Mouse (Mus musculus): ENCODE data around the gene Cdhr1. TPM values are rescaled to one million over a fixed set of nuclear protein-coding genes. Genes with fewer than 3 reads are reported as not detected.

Gene Cdhr1
- polyA plus RNA-seq (2014; fragmentation: Illumina TruSeq; extraction: RNeasy Lipid Tissue Mini Kit (QIAGEN cat#74804); ENCODE audit: low read depth, low replicate concordance): 0.11 TPM

GRCm38 (mm10) chr14:37097956-37098530 lies at the start of gene Cdhr1:
Cdhr1 (minus strand) TSS chr14:37098347.

GRCm38 (mm10) chr14:37135127-37135593 lies 37.0 kb upstream of the Cdhr1 start, which contains the start of gene Ghitm:
Ghitm (minus strand) TSS chr14:37135272.

GRCm38 (mm10) chr14:37113922-37114321 lies 15.8 kb upstream of the Cdhr1 start, which contains the start of gene 2610528A11Rik:
2610528A11Rik (minus strand) TSS chr14:37114022.

GRCm38 (mm10) chr14:37067629-37068028 lies 30.5 kb downstream of the Cdhr1 start, which contains the start of gene Lrit2:
Lrit2 (plus strand) TSS chr14:37067929.

DNA sequence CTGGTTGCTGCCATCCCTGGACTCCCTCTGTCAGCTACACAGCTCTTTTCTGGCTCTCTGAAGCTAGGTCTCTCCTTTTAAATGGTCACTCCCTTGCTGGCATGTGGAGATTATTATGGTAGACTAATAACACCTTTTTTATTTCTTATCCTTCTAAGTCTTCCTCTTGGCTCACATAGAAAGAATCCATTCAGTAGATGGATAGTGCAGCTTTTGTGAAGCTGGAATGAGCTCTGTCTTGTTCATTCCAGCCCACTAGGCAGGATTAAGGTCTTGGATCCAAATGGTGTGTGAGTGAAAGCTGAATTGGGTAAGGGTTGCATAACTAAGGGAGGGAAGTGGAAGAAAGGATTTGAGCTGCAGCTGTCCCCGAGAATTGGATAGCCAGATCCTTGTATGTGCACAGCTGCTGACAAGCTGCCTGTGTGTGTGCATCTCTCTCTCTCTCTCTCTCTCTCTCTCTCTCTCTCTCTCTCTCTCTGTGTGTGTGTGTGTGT lies 49.2 kb downstream of the Cdhr1 start, which contains the start of gene Rgr:
TSS of gene Rgr (minus strand) at position 51 of the 497 bp plus-strand sequence.

Other genes starting within 250 kb of the Cdhr1 start
- gene Ccser2, start 129.6 kb downstream of the Cdhr1 start, polyA plus RNA-seq (2014; fragmentation: Illumina TruSeq; extraction: RNeasy Lipid Tissue Mini Kit (QIAGEN cat#74804); ENCODE audit: low read depth, low replicate concordance): 29.6 TPM
- not detected for gene Rgr, start 49.4 kb downstream of the Cdhr1 start, polyA plus RNA-seq (2014; fragmentation: Illumina TruSeq; extraction: RNeasy Lipid Tissue Mini Kit (QIAGEN cat#74804); ENCODE audit: low read depth, low replicate concordance)
- not detected for gene Lrit1, start 43.5 kb downstream of the Cdhr1 start, polyA plus RNA-seq (2014; fragmentation: Illumina TruSeq; extraction: RNeasy Lipid Tissue Mini Kit (QIAGEN cat#74804); ENCODE audit: low read depth, low replicate concordance)
- gene Lrit2, start 30.4 kb downstream of the Cdhr1 start, polyA plus RNA-seq (2014; fragmentation: Illumina TruSeq; extraction: RNeasy Lipid Tissue Mini Kit (QIAGEN cat#74804); ENCODE audit: low read depth, low replicate concordance): not detected
- gene 2610528A11Rik, start 15.7 kb upstream of the Cdhr1 start, polyA plus RNA-seq (2014; fragmentation: Illumina TruSeq; extraction: RNeasy Lipid Tissue Mini Kit (QIAGEN cat#74804); ENCODE audit: low read depth, low replicate concordance): 1.5 TPM
- 239 TPM for gene Ghitm, start 36.9 kb upstream of the Cdhr1 start, polyA plus RNA-seq (2014; fragmentation: Illumina TruSeq; extraction: RNeasy Lipid Tissue Mini Kit (QIAGEN cat#74804); ENCODE audit: low read depth, low replicate concordance)

Measured in adipose tissue, adult 10 weeks (tissue).